Mouse (Mus musculus) lung, embryonic 14.5 days (tissue): ENCODE data around the gene Fndc3b. TPM values are rescaled to one million over a fixed set of nuclear protein-coding genes. Genes with fewer than 3 reads are reported as not detected.

Experiments used
- ATAC-seq: fragments of 200-750 bp; cut with Nextera tagmentation; 2 replicates; pipeline ENCODE4 v1.8.0; 2017; ENCODE audit warnings: mild to moderate bottlenecking, moderate TSS enrichment, moderate library complexity; ENCODE audit not compliant: insufficient read depth
- DNase-seq: peaks from one replicate; pipeline ENCODE4 v3.0.0-alpha.2; 2015
- H3K27ac ChIP-seq: fragments of 300-500 bp; sonication (generic); 2 replicates; pipeline ENCODE4 v1.5.1; 2014; ENCODE audit warnings: low read depth, mild to moderate bottlenecking, moderate library complexity
- H3K27me3 ChIP-seq: fragments of 300-500 bp; sonication (generic); 2 replicates; pipeline ENCODE4 v1.6.1; 2014; ENCODE audit warnings: low read length, control low read depth; ENCODE audit not compliant: insufficient read depth
- H3K36me3 ChIP-seq: fragments of 300-500 bp; sonication (generic); 2 replicates; pipeline ENCODE4 v1.6.1; 2014; ENCODE audit warnings: control low read depth; ENCODE audit not compliant: insufficient read depth
- H3K4me1 ChIP-seq: fragments of 300-500 bp; sonication (generic); 2 replicates; pipeline ENCODE4 v1.6.1; 2014; ENCODE audit warnings: antibody characterized with exemption, control low read depth; ENCODE audit not compliant: insufficient read depth
- H3K4me2 ChIP-seq: fragments of 300-500 bp; sonication (generic); 2 replicates; pipeline ENCODE4 v1.6.1; 2014; ENCODE audit warnings: mild to moderate bottlenecking
- H3K4me3 ChIP-seq: fragments of 300-500 bp; sonication (generic); 2 replicates; pipeline ENCODE4 v1.5.1; 2014; ENCODE audit warnings: low read depth, low read length
- H3K9ac ChIP-seq: fragments of 300-500 bp; sonication (generic); 2 replicates; pipeline ENCODE4 v1.6.1; 2014
- H3K9me3 ChIP-seq: fragments of 300-500 bp; sonication (generic); 2 replicates; pipeline ENCODE4 v1.6.1; 2016; ENCODE audit warnings: low read depth, low read length, control low read depth
- CTCF ChIP-seq: IDR thresholded peaks from 2 replicates; pipeline ENCODE4 v1.5.1; 2016; ENCODE audit warnings: antibody characterized with exemption, low read depth
- WGBS: fragments of 180-500 bp; shearing (Covaris S2); extraction: QIAGEN DNeasy Blood & Tissue Kit; methylation state at CpG from one replicate; pipeline ENCODE4 v1.1.7; 2014; 5-methylcytosine and 5-hydroxymethylcytosine counted together
- polyA plus RNA-seq: library from polyadenylated mRNA; unstranded; fragments of >200 nt; fragmentation: Nextera tagmentation; extraction: Ambion mirVana; gene quantifications from 2 replicates; pipeline ENCODE4 v1.2.1, GENCODE M21; 2014

Gene Fndc3b
- polyA plus RNA-seq, 1 experiment from 2014 or later: 37.1 TPM

GRCm38 (mm10) chr3:27598437-27599382, 112.4 kb downstream of the Fndc3b start:
- WGBS: 77% methylated on average over 11 of the region's 11 CpGs
- H3K4me1 ChIP-seq: peaks cover 20% of the 10 kb centered on the region
- H3K27me3 ChIP-seq: no peaks in the 10 kb centered on the region
- H3K9ac ChIP-seq: no peak overlapping the region
- TF ChIP-seq CTCF: no peak
- H3K4me3 ChIP-seq: no peak overlapping the region
- no peak overlapping the region for H3K4me2 ChIP-seq
- ATAC-seq (no peak), DNase-seq (no peak)
- no peaks in the 10 kb centered on the region; the same call in 1 of the 2 replicates for H3K36me3 ChIP-seq
- H3K27ac ChIP-seq: no peak overlapping the region
- H3K9me3 ChIP-seq: no peaks in the 10 kb centered on the region

GRCm38 (mm10) chr3:27593485-27594138, 117.5 kb downstream of the Fndc3b start:
- no peaks in the 10 kb centered on the region for H3K27me3 ChIP-seq
- no peaks in the 10 kb centered on the region for H3K9me3 ChIP-seq
- TF ChIP-seq CTCF: no peak
- 0 out of 2 replicates have a peak, but pooled peaks cover 6% of the 10 kb centered on the region for H3K4me1 ChIP-seq
- H3K36me3 ChIP-seq: 0 out of 2 replicates have a peak, but pooled peaks cover 4% of the 10 kb centered on the region
- DNase-seq (no peak), ATAC-seq (no peak)
- no peak overlapping the region for H3K4me2 ChIP-seq
- H3K9ac ChIP-seq: no peak overlapping the region
- no peak overlapping the region for H3K27ac ChIP-seq
- H3K4me3 ChIP-seq: no peak overlapping the region
- 74% methylated on average over 7 of the region's 7 CpGs for WGBS

- Histone ChIP-seq H3K27ac (no peak overlapping the region), H3K9ac (no peak overlapping the region), H3K4me2 (no peak overlapping the region), H3K4me1 (0 out of 2 replicates have a peak, but pooled peaks cover 6% of the 10 kb centered on the region), H3K27me3 (no peaks in the 10 kb centered on the region), H3K4me3 (no peak overlapping the region), H3K36me3 (0 out of 2 replicates have a peak, but pooled peaks cover 4% of the 10 kb centered on the region), H3K9me3 (no peaks in the 10 kb centered on the region)
- no peak for TF ChIP-seq CTCF
- DNase-seq (no peak), ATAC-seq (no peak)
- 79% methylated on average over 11 of the region's 11 CpGs for WGBS
Observed at GRCm38 (mm10) chr3:27592728-27593484, 118.2 kb downstream of the Fndc3b start.

GRCm38 (mm10) chr3:27590823-27591222, 120.3 kb downstream of the Fndc3b start:
- no peak for DNase-seq
- peaks cover 6% of the 10 kb centered on the region; the same call in 1 of the 2 replicates for H3K4me1 ChIP-seq
- peak; percentile 59 for ATAC-seq
- TF ChIP-seq CTCF: no peak
- H3K4me3 ChIP-seq: no peak overlapping the region
- H3K27me3 ChIP-seq: no peaks in the 10 kb centered on the region
- WGBS: 59% methylated on average over 11 of the region's 11 CpGs
- H3K9me3 ChIP-seq: no peaks in the 10 kb centered on the region
- no peak overlapping the region for H3K4me2 ChIP-seq
- 0 out of 2 replicates have a peak, but pooled peaks cover 4% of the 10 kb centered on the region for H3K36me3 ChIP-seq
- no peak overlapping the region for H3K9ac ChIP-seq
- no peak overlapping the region; the same call in 1 of the 2 replicates for H3K27ac ChIP-seq

- no peak overlapping the region for H3K27ac ChIP-seq
- H3K4me3 ChIP-seq: no peak overlapping the region
- no peaks in the 10 kb centered on the region for H3K9me3 ChIP-seq
- no peak for DNase-seq
- WGBS: 89% methylated on average over 3 of the region's 3 CpGs
- peaks cover 12% of the 10 kb centered on the region for H3K4me1 ChIP-seq
- no peak overlapping the region for H3K4me2 ChIP-seq
- H3K9ac ChIP-seq: no peak overlapping the region
- 0 out of 2 replicates have a peak, but pooled peaks cover 4% of the 10 kb centered on the region for H3K36me3 ChIP-seq
- no peak for TF ChIP-seq CTCF
- no peaks in the 10 kb centered on the region for H3K27me3 ChIP-seq
- ATAC-seq: no peak
Observed at GRCm38 (mm10) chr3:27589305-27589704, 121.8 kb downstream of the Fndc3b start.

- no peak overlapping the region for H3K4me2 ChIP-seq
- DNase-seq (no peak), ATAC-seq (no peak)
- H3K4me3 ChIP-seq: no peak overlapping the region
- peaks cover 12% of the 10 kb centered on the region for H3K4me1 ChIP-seq
- WGBS: 86% methylated on average over 11 of the region's 11 CpGs
- H3K27ac ChIP-seq: 0 out of 2 replicates have a peak overlapping the region, but pooled peaks have one; percentile 24
- no peak for TF ChIP-seq CTCF
- 0 out of 2 replicates have a peak, but pooled peaks cover 4% of the 10 kb centered on the region for H3K36me3 ChIP-seq
- H3K27me3 ChIP-seq: no peaks in the 10 kb centered on the region
- H3K9me3 ChIP-seq: no peaks in the 10 kb centered on the region
- H3K9ac ChIP-seq: no peak overlapping the region
Observed at GRCm38 (mm10) chr3:27588604-27589003, 122.5 kb downstream of the Fndc3b start.
